Mouse (Mus musculus): ENCODE data around the gene Gm20388.

DNA sequence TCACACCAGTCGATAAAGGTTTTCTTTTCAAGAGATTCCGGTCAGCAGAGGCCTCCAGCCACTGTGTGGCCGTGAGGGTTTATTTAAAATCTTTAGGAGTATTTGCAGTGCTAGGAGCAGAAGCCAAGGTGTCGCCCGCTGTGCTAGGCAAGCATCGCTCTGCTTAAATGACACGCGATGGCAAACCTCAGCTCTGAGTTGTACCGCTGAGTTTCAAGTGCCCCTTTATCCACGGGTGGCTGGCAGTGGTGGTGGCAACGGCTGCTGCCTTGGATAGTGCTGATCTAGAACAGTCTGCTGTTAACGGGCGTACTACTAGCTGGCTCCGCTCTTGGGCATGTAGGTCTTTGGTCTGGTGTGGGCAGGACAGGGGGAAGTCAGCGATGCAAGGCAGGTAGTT lies 380.0 kb downstream of the Gm20388 start:
- TF ChIP-seq GATA1 (IDR thresholded peaks at IDR 0.05; ENCODE audit: low read length) (no peak), TAL1 (IDR thresholded peaks at IDR 0.05; ENCODE audit: low read length) (no peak)

Data from erythroblast, embryonic 14.5 days (primary cell).